Mouse (Mus musculus): ENCODE results near the gene Topbp1. TPM values are rescaled to one million over a fixed set of nuclear protein-coding genes. Genes with fewer than 3 reads are reported as not detected.

Gene Topbp1
- total and polyA plus RNA-seq, 2 experiments from 2014 or later = 11.5 to 16.9 TPM

DNA sequence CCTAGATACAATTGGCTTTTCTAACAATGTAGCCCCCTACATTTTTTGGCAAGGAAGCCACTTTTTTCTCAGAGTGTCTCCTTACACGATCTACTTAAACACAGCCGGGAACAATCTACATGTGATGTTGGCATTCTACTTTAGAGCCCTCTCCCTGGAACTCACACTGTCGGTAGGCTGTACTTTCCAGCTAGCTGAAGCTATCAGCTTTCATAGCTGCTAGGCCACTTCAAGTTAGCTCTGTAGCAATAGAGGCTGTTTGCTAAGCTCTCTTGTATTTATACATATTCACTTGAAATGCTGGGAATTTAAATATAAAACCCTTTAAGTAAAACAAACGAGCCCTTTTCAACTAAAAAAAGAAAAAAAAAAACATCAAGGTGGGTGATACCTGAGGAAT is 2.8 kb upstream of the Topbp1 start:
- 88% methylated on average over 4 of the region's 4 CpGs for WGBS
- no peak for ATAC-seq (ENCODE audit: low FRiP score)

DNA sequence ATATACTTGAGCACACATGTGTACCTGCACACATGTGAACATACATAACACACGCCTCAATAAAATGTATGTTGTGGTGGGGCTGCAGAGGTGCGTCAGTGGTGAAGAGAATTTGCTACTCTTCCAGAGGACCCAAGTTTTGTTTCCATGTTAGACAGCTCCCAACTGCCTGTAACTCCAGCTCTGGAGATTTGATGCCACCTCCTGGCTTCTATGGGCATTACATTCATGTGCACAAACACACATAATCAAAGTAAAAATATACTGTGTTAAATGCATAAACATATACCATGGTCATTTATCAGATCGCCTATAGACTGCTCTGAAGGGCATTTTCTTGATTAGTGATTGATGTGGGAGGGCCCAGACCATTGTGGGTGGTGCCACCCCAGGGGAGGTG is 2.3 kb upstream of the Topbp1 start:
- TF ChIP-seq CTCF (IDR thresholded peaks at IDR 0.05) = peak; percentile 90
- Histone ChIP-seq H3K9ac (replicated peaks; ENCODE audit: low read length, poor library complexity, severe bottlenecking) (no peak overlapping the region), H3K4me1 (ENCODE audit: insufficient read depth, low read length) (no peaks in the 10 kb centered on the region), H3K27ac (ENCODE audit: low read depth, low read length) (no peak overlapping the region), H3K4me3 (ENCODE audit: low read depth, low read length) (no peak overlapping the region), H3K4me2 (ENCODE audit: low read depth, low read length, poor library complexity, severe bottlenecking) (no peak overlapping the region), H3K27me3 (ENCODE audit: insufficient read depth, low read length) (no peaks in the 10 kb centered on the region), H3K36me3 (ENCODE audit: insufficient read depth, low read length) (no peaks in the 10 kb centered on the region), H3K9me3 (ENCODE audit: low read length) (no peaks in the 10 kb centered on the region)
- DNase-seq (ENCODE audit: low spot score) = peak; percentile 73
- no peak for ATAC-seq (ENCODE audit: low FRiP score)
- WGBS = 54% methylated on average over 3 of the region's 3 CpGs

More for the DNA sequence above, 2.8 kb upstream of the Topbp1 start:
- Histone ChIP-seq H3K27ac (ENCODE audit: low read depth, low read length) (no peak overlapping the region), H3K4me3 (ENCODE audit: low read depth, low read length) (no peak overlapping the region), H3K4me1 (ENCODE audit: insufficient read depth, low read length) (no peaks in the 10 kb centered on the region), H3K4me2 (ENCODE audit: low read depth, low read length, poor library complexity, severe bottlenecking) (no peak overlapping the region), H3K27me3 (ENCODE audit: insufficient read depth, low read length) (no peaks in the 10 kb centered on the region), H3K9me3 (ENCODE audit: low read length) (no peaks in the 10 kb centered on the region), H3K9ac (replicated peaks; ENCODE audit: low read length, poor library complexity, severe bottlenecking) (no peak overlapping the region), H3K36me3 (ENCODE audit: insufficient read depth, low read length) (no peaks in the 10 kb centered on the region)
- no peak for DNase-seq (ENCODE audit: low spot score)
- no peak for TF ChIP-seq CTCF (IDR thresholded peaks at IDR 0.05)

- peak overlapping the region; percentile 43; the same call in 1 of the 2 replicates for H3K27ac ChIP-seq (ENCODE audit: low read depth, low read length)
- TF ChIP-seq CTCF (IDR thresholded peaks at IDR 0.05) = peak; percentile 29
- ATAC-seq (ENCODE audit: low FRiP score) = peak; percentile 39; the same call in 1 of the 2 replicates
Observed at GRCm38 (mm10) chr9:103305332-103306041, 472 bp downstream of the Topbp1 start.

DNA sequence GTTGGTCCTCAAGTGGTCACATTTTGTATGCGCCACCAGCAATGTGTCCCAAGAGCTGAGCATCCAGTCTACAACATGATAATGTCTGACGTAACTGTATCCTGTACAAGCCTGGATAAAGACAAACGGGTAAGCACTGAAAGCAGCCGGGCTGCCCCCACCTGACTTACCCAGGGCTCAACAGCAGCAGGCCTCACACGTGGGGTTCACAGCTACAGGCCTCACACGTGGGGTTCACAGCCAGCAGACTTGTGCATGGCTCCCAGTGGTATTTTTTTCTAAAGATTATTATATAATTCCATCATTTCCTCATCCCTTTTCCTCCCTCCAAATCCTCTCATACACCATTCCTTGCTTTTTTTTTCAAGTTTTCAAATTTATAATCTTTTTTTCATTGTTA is 4.8 kb downstream of the Topbp1 start:
- no peaks in the 10 kb centered on the region for H3K27me3 ChIP-seq (ENCODE audit: insufficient read depth, low read length)
- no peak overlapping the region for H3K4me2 ChIP-seq (ENCODE audit: low read depth, low read length, poor library complexity, severe bottlenecking)
- DNase-seq (ENCODE audit: low spot score) (no peak), ATAC-seq (ENCODE audit: low FRiP score) (no peak)
- no peaks in the 10 kb centered on the region for H3K4me1 ChIP-seq (ENCODE audit: insufficient read depth, low read length)
- no peak overlapping the region for H3K27ac ChIP-seq (ENCODE audit: low read depth, low read length)
- peaks cover 8% of the 10 kb centered on the region; the same call in 1 of the 2 replicates for H3K36me3 ChIP-seq (ENCODE audit: insufficient read depth, low read length)
- H3K4me3 ChIP-seq (ENCODE audit: low read depth, low read length) = no peak overlapping the region
- H3K9me3 ChIP-seq (ENCODE audit: low read length) = no peaks in the 10 kb centered on the region
- no peak overlapping the region for H3K9ac ChIP-seq (replicated peaks; ENCODE audit: low read length, poor library complexity, severe bottlenecking)
- TF ChIP-seq CTCF (IDR thresholded peaks at IDR 0.05) = no peak
- WGBS = 92% methylated on average over 6 of the region's 6 CpGs

More at GRCm38 (mm10) chr9:103305332-103306041, 472 bp downstream of the Topbp1 start:
- peak overlapping the region; percentile 98 for H3K4me3 ChIP-seq (ENCODE audit: low read depth, low read length)
- H3K36me3 ChIP-seq (ENCODE audit: insufficient read depth, low read length) = peaks cover 2% of the 10 kb centered on the region; the same call in 1 of the 2 replicates
- H3K27me3 ChIP-seq (ENCODE audit: insufficient read depth, low read length) = no peaks in the 10 kb centered on the region
- H3K9ac ChIP-seq (replicated peaks; ENCODE audit: low read length, poor library complexity, severe bottlenecking) = peak overlapping the region; percentile 70
- no peaks in the 10 kb centered on the region for H3K4me1 ChIP-seq (ENCODE audit: insufficient read depth, low read length)
- H3K4me2 ChIP-seq (ENCODE audit: low read depth, low read length, poor library complexity, severe bottlenecking) = peak overlapping the region; percentile 93
- peak; percentile 60 for DNase-seq (ENCODE audit: low spot score)
- under 1% methylated on average over 40 of the region's 40 CpGs for WGBS
- H3K9me3 ChIP-seq (ENCODE audit: low read length) = no peaks in the 10 kb centered on the region

GRCm38 (mm10) chr9:103324678-103325077 is 19.7 kb downstream of the Topbp1 start:
- no peak overlapping the region for H3K27ac ChIP-seq (ENCODE audit: low read depth, low read length)
- H3K27me3 ChIP-seq (ENCODE audit: insufficient read depth, low read length) = no peaks in the 10 kb centered on the region
- WGBS = 89% methylated on average over 1 of the region's 2 CpGs
- no peak for TF ChIP-seq CTCF (IDR thresholded peaks at IDR 0.05)
- no peaks in the 10 kb centered on the region for H3K4me1 ChIP-seq (ENCODE audit: insufficient read depth, low read length)
- no peak for ATAC-seq (ENCODE audit: low FRiP score)
- H3K9me3 ChIP-seq (ENCODE audit: low read length) = no peaks in the 10 kb centered on the region
- no peak for DNase-seq (ENCODE audit: low spot score)
- H3K4me2 ChIP-seq (ENCODE audit: low read depth, low read length, poor library complexity, severe bottlenecking) = no peak overlapping the region
- no peak overlapping the region for H3K4me3 ChIP-seq (ENCODE audit: low read depth, low read length)
- H3K9ac ChIP-seq (replicated peaks; ENCODE audit: low read length, poor library complexity, severe bottlenecking) = no peak overlapping the region
- peaks cover 17% of the 10 kb centered on the region; the same call in 1 of the 2 replicates for H3K36me3 ChIP-seq (ENCODE audit: insufficient read depth, low read length)

- H3K27me3 ChIP-seq (ENCODE audit: insufficient read depth, low read length) = no peaks in the 10 kb centered on the region
- no peaks in the 10 kb centered on the region for H3K9me3 ChIP-seq (ENCODE audit: low read length)
- WGBS = 93% methylated on average over 9 of the region's 9 CpGs
Observed at GRCm38 (mm10) chr9:103326449-103326848, 21.4 kb downstream of the Topbp1 start.

More at GRCm38 (mm10) chr9:103326449-103326848, 21.4 kb downstream of the Topbp1 start:
- H3K4me3 ChIP-seq (ENCODE audit: low read depth, low read length) = no peak overlapping the region
- H3K27ac ChIP-seq (ENCODE audit: low read depth, low read length) = no peak overlapping the region
- no peak overlapping the region for H3K4me2 ChIP-seq (ENCODE audit: low read depth, low read length, poor library complexity, severe bottlenecking)
- peaks cover 11% of the 10 kb centered on the region; the same call in 1 of the 2 replicates for H3K36me3 ChIP-seq (ENCODE audit: insufficient read depth, low read length)
- DNase-seq (ENCODE audit: low spot score) (no peak), ATAC-seq (ENCODE audit: low FRiP score) (no peak)
- no peak overlapping the region for H3K9ac ChIP-seq (replicated peaks; ENCODE audit: low read length, poor library complexity, severe bottlenecking)
- no peaks in the 10 kb centered on the region for H3K4me1 ChIP-seq (ENCODE audit: insufficient read depth, low read length)
- no peak for TF ChIP-seq CTCF (IDR thresholded peaks at IDR 0.05)
